Mouse (Mus musculus): ENCODE measurements around the gene Csnk1g2. TPM values are rescaled to one million over a fixed set of nuclear protein-coding genes. Genes with fewer than 3 reads are reported as not detected.
"Not testable (repeated sequence)": the region's sequence is repeated elsewhere in the genome, so short reads cannot be mapped to it uniquely, and the experiment has no call there.

Csnk1g2 gene
- polyA plus RNA-seq, 1 experiment from 2014 or later, result 86.9 TPM

DNA sequence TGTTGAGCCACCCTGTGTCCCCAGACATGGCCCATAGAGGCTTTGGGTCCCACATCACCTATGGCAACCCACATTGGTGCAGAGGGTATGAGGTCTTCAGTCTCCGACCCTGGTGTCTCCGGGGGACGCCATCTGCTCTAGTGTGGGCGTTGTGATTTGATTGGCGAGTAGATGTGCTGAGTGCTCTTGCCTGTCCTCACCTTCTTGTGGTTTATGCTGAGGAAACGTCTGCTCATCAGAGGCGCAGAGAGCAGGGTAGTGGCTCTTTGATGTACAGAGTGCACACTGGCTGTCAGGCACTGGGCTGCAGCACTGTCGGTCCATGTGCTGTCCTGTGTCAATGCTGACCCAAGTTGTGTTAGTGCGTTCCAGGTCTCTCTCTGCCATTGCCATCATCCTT is 6.3 kb downstream of the Csnk1g2 start:
- 83% methylated on average over 9 of the region's 9 CpGs for WGBS
- ATAC-seq (ENCODE audit: low FRiP score) (no peak), DNase-seq (ENCODE audit: low spot score, missing footprints) (no peak)
- no peak overlapping the region for H3K4me2 ChIP-seq
- no peak overlapping the region for H3K27ac ChIP-seq (ENCODE audit: low read depth, low read length)
- H3K27me3 ChIP-seq (ENCODE audit: control insufficient read depth, insufficient read depth, low read length), result no peaks in the 10 kb centered on the region
- H3K4me3 ChIP-seq (ENCODE audit: low read depth, low read length), result no peak overlapping the region
- no peaks in the 10 kb centered on the region; the same call in 1 of the 2 replicates for H3K36me3 ChIP-seq (ENCODE audit: control insufficient read depth, insufficient read depth, low read length)
- H3K4me1 ChIP-seq (ENCODE audit: control insufficient read depth, insufficient read depth, low read length), result peaks cover 11% of the 10 kb centered on the region
- no peak overlapping the region for H3K9ac ChIP-seq (ENCODE audit: low read length)
- no peaks in the 10 kb centered on the region for H3K9me3 ChIP-seq (ENCODE audit: control insufficient read depth, low read length)

GRCm38 (mm10) chr10:80635345-80635744 is 12.7 kb downstream of the Csnk1g2 start:
- 87% methylated on average over 6 of the region's 6 CpGs for WGBS
- H3K36me3 ChIP-seq (ENCODE audit: control insufficient read depth, insufficient read depth, low read length), result peaks cover 33% of the 10 kb centered on the region

DNA sequence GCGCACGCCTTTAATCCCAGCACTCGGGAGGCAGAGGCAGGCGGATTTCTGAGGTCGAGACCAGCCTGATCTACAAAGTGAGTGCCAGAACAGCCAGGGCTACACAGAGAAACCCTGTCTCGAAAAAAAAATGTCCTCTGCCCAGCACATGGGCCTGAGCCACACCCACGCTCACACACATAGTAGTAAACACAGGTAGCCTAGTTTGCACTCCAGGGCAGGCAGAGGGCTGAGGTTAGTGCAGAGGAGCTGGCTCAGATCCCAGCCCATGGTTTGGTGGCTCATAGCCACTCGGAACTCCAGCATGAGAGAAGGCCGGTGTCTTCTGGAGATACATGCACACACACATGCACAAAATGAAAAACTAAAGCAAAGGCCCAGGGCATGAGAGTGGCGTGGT is 24.3 kb downstream of the Csnk1g2 start:
- H3K4me3 ChIP-seq (ENCODE audit: low read depth, low read length), result no peak overlapping the region
- WGBS, result 94% methylated on average over 10 of the region's 10 CpGs
- DNase-seq (ENCODE audit: low spot score, missing footprints), result no peak
- ATAC-seq (ENCODE audit: low FRiP score), result no peak
- no peaks in the 10 kb centered on the region for H3K27me3 ChIP-seq (ENCODE audit: control insufficient read depth, insufficient read depth, low read length)
- H3K27ac ChIP-seq (ENCODE audit: low read depth, low read length), result no peak overlapping the region
- peaks cover 19% of the 10 kb centered on the region for H3K36me3 ChIP-seq (ENCODE audit: control insufficient read depth, insufficient read depth, low read length)
- no peak overlapping the region for H3K9ac ChIP-seq (ENCODE audit: low read length)
- no peaks in the 10 kb centered on the region for H3K9me3 ChIP-seq (ENCODE audit: control insufficient read depth, low read length)
- no peak overlapping the region for H3K4me2 ChIP-seq
- H3K4me1 ChIP-seq (ENCODE audit: control insufficient read depth, insufficient read depth, low read length), result no peaks in the 10 kb centered on the region

More at GRCm38 (mm10) chr10:80635345-80635744, 12.7 kb downstream of the Csnk1g2 start:
- Histone ChIP-seq H3K27me3 (ENCODE audit: control insufficient read depth, insufficient read depth, low read length) (no peaks in the 10 kb centered on the region), H3K4me3 (ENCODE audit: low read depth, low read length) (no peak overlapping the region), H3K9me3 (ENCODE audit: control insufficient read depth, low read length) (no peaks in the 10 kb centered on the region), H3K9ac (ENCODE audit: low read length) (no peak overlapping the region), H3K4me2 (no peak overlapping the region), H3K27ac (ENCODE audit: low read depth, low read length) (no peak overlapping the region), H3K4me1 (ENCODE audit: control insufficient read depth, insufficient read depth, low read length) (no peaks in the 10 kb centered on the region)
- DNase-seq (ENCODE audit: low spot score, missing footprints) (no peak), ATAC-seq (ENCODE audit: low FRiP score) (no peak)

GRCm38 (mm10) chr10:80649910-80650309 is 27.3 kb downstream of the Csnk1g2 start:
- H3K4me2 ChIP-seq; H3K36me3 ChIP-seq (ENCODE audit: control insufficient read depth, insufficient read depth, low read length); H3K4me1 ChIP-seq (ENCODE audit: control insufficient read depth, insufficient read depth, low read length); ATAC-seq (ENCODE audit: low FRiP score); H3K27ac ChIP-seq (ENCODE audit: low read depth, low read length); DNase-seq (ENCODE audit: low spot score, missing footprints); H3K4me3 ChIP-seq (ENCODE audit: low read depth, low read length); H3K27me3 ChIP-seq (ENCODE audit: control insufficient read depth, insufficient read depth, low read length); H3K9me3 ChIP-seq (ENCODE audit: control insufficient read depth, low read length); H3K9ac ChIP-seq (ENCODE audit: low read length): not testable (repeated sequence)
- 92% methylated on average over 6 of the region's 6 CpGs for WGBS

DNA sequence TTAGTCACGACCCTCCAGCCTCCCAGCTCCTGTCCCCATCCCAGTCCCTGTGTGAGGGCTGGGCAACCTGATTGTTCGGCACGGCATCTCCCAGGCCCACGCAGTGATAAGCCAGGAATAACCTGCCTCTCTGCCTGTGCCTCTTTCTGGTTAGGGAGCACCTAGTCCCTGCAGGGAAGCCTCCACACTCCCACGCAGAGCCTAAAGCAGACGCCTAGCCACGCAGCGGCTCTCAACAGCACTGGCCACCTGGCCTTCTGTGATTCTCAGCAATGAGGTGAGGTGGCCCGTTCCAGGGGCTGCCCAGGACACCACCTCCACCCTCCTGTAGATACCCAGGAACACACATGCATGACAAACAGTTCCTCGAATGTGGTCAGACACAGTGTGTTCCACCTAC is 27.8 kb downstream of the Csnk1g2 start:
- ATAC-seq (ENCODE audit: low FRiP score) (no peak), DNase-seq (ENCODE audit: low spot score, missing footprints) (no peak)
- Histone ChIP-seq H3K9me3 (ENCODE audit: control insufficient read depth, low read length) (no peaks in the 10 kb centered on the region), H3K4me2 (no peak overlapping the region), H3K4me1 (ENCODE audit: control insufficient read depth, insufficient read depth, low read length) (peaks cover 7% of the 10 kb centered on the region), H3K4me3 (ENCODE audit: low read depth, low read length) (no peak overlapping the region), H3K36me3 (ENCODE audit: control insufficient read depth, insufficient read depth, low read length) (peaks cover 2% of the 10 kb centered on the region; the same call in 1 of the 2 replicates), H3K27ac (ENCODE audit: low read depth, low read length) (no peak overlapping the region), H3K9ac (ENCODE audit: low read length) (no peak overlapping the region), H3K27me3 (ENCODE audit: control insufficient read depth, insufficient read depth, low read length) (no peaks in the 10 kb centered on the region)
- 90% methylated on average over 10 of the region's 10 CpGs for WGBS

DNA sequence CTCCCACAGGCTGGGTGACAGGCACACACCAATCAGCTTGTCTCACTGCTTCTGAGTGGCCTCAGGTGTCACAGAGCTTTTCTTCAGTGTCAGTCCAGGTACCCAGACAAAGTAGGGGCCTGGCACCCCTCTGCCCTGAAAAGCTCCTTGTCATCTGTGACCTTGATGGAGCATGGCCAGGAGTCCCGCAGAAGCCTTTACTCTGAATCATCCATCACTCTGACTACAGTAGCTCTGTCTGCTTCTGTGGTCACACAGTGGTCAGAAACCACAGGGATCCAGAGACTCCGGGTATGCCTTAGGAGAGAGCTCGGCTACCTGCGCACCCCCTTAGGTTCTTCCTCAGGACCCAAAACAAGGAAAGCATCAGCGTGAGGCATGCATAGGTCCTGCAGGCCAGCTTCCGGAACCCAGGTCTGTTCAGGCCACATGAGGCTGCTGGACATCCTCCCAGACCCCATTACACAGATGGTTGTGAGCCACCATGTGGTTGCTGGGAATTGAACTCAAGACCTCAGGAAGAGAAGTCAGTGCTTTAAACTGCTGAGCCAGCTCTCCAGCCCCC is 30.6 kb downstream of the Csnk1g2 start:
- no peak for ATAC-seq (ENCODE audit: low FRiP score)
- no peak overlapping the region for H3K9ac ChIP-seq (ENCODE audit: low read length)
- no peak overlapping the region for H3K4me2 ChIP-seq
- peaks cover 15% of the 10 kb centered on the region for H3K4me1 ChIP-seq (ENCODE audit: control insufficient read depth, insufficient read depth, low read length)
- no peaks in the 10 kb centered on the region for H3K36me3 ChIP-seq (ENCODE audit: control insufficient read depth, insufficient read depth, low read length)
- H3K9me3 ChIP-seq (ENCODE audit: control insufficient read depth, low read length), result no peaks in the 10 kb centered on the region
- no peaks in the 10 kb centered on the region for H3K27me3 ChIP-seq (ENCODE audit: control insufficient read depth, insufficient read depth, low read length)
- 94% methylated on average over 6 of the region's 6 CpGs for WGBS
- H3K27ac ChIP-seq (ENCODE audit: low read depth, low read length), result no peak overlapping the region
- H3K4me3 ChIP-seq (ENCODE audit: low read depth, low read length), result no peak overlapping the region
- DNase-seq (ENCODE audit: low spot score, missing footprints), result no peak

DNA sequence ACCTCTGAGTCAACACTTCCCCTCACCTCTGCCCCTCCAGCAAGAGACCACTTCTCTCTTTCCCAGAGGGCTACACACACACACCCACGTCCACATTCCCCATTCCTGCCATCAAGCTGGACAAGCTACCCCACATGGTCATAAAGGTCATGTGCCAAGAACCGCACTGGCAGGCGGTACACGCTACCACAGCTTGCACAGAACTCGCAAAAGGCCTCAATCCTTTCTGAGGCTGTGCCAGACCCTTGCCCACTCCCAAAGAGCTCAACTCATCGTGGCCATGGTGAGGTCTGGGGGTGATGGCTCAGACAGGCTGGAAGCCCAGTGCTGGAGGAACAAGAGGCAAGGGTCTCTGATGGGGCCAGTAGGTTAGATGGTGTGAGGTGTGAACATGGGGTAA is 32.2 kb downstream of the Csnk1g2 start:
- Histone ChIP-seq H3K27me3 (ENCODE audit: control insufficient read depth, insufficient read depth, low read length) (no peaks in the 10 kb centered on the region), H3K4me3 (ENCODE audit: low read depth, low read length) (peak overlapping the region; percentile 92; the same call in 1 of the 2 replicates), H3K36me3 (ENCODE audit: control insufficient read depth, insufficient read depth, low read length) (no peaks in the 10 kb centered on the region), H3K9ac (ENCODE audit: low read length) (no peak overlapping the region; the same call in 1 of the 2 replicates), H3K4me1 (ENCODE audit: control insufficient read depth, insufficient read depth, low read length) (peaks cover 15% of the 10 kb centered on the region), H3K27ac (ENCODE audit: low read depth, low read length) (no peak overlapping the region), H3K4me2 (peak overlapping the region; percentile 93), H3K9me3 (ENCODE audit: control insufficient read depth, low read length) (no peaks in the 10 kb centered on the region)
- DNase-seq (ENCODE audit: low spot score, missing footprints) (no peak), ATAC-seq (ENCODE audit: low FRiP score) (no peak)
- WGBS, result 91% methylated on average over 6 of the region's 6 CpGs

GRCm38 (mm10) chr10:80655406-80656129 is 32.9 kb downstream of the Csnk1g2 start:
- H3K36me3 ChIP-seq (ENCODE audit: control insufficient read depth, insufficient read depth, low read length), result no peaks in the 10 kb centered on the region
- H3K27ac ChIP-seq (ENCODE audit: low read depth, low read length), result 0 out of 2 replicates have a peak overlapping the region, but pooled peaks have one; percentile 20
- WGBS, result 7% methylated on average over 12 of the region's 12 CpGs
- peak overlapping the region; percentile 93 for H3K4me2 ChIP-seq
- DNase-seq (ENCODE audit: low spot score, missing footprints) (no peak), ATAC-seq (ENCODE audit: low FRiP score) (peak; percentile 64; the same call in 1 of the 2 replicates)
- H3K9me3 ChIP-seq (ENCODE audit: control insufficient read depth, low read length), result no peaks in the 10 kb centered on the region
- no peaks in the 10 kb centered on the region for H3K27me3 ChIP-seq (ENCODE audit: control insufficient read depth, insufficient read depth, low read length)
- H3K4me1 ChIP-seq (ENCODE audit: control insufficient read depth, insufficient read depth, low read length), result peaks cover 15% of the 10 kb centered on the region
- H3K9ac ChIP-seq (ENCODE audit: low read length), result peak overlapping the region; percentile 96
- H3K4me3 ChIP-seq (ENCODE audit: low read depth, low read length), result peak overlapping the region; percentile 92

DNA sequence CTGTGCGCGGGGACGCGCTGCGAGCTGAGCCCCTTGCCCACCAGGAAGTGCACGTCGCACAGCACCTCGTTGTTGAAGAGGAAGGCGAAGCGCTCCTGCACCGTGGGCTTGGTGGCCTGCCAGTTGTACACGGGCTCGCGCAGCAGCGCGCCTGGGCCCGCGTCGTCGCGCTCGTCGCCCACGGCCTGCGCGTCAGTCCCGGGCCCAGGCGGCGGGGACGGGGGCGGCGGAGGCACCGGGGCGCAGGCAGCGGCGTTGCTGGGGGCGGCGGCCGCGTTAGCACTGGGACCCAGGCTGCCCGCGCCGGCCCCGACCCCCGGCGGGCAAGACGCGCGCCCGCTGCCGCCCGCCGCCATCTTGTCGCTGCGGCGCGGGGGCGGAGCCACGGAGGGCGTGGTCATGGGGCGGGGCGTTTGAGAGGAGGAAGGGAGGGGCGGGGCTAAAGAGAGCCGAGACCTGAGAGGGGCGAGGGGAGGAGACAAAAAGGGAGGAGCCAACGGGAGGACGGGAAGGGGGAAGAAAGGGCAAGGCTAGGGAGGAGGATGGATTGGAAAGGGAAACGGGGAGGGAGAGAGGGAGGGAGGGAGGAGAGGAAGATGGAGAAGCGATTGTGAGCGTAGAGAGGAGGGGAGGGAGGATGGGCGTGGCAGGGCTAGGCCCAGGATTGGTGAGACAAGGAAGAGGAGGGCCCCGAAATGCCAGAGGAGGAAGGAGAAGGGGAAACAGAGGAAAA is 33.7 kb downstream of the Csnk1g2 start:
- DNase-seq (ENCODE audit: low spot score, missing footprints) (peak; percentile 100), ATAC-seq (ENCODE audit: low FRiP score) (peak; percentile 86)
- 1% methylated on average over 66 of the region's 72 CpGs for WGBS
- peak overlapping the region; percentile 76 for H3K27ac ChIP-seq (ENCODE audit: low read depth, low read length)
- H3K4me2 ChIP-seq, result peak overlapping the region; percentile 93
- peak overlapping the region; percentile 92 for H3K4me3 ChIP-seq (ENCODE audit: low read depth, low read length)
- peak overlapping the region; percentile 96 for H3K9ac ChIP-seq (ENCODE audit: low read length)
- no peaks in the 10 kb centered on the region for H3K9me3 ChIP-seq (ENCODE audit: control insufficient read depth, low read length)
- H3K4me1 ChIP-seq (ENCODE audit: control insufficient read depth, insufficient read depth, low read length), result peaks cover 15% of the 10 kb centered on the region
- no peaks in the 10 kb centered on the region for H3K36me3 ChIP-seq (ENCODE audit: control insufficient read depth, insufficient read depth, low read length)
- H3K27me3 ChIP-seq (ENCODE audit: control insufficient read depth, insufficient read depth, low read length), result no peaks in the 10 kb centered on the region
